Comparison of ENCODE assay signal across 8 mouse cellular contexts in genomic region chr7:29155196-29155837, GRCm38 (mm10). TPM values are rescaled to one million over a fixed set of nuclear protein-coding genes. Genes with fewer than 3 reads are reported as not detected.
DNase-seq lines count a peak whose midpoint lies in the region; ATAC-seq lines count a peak whose summit lies in the region.

No protein-coding gene starts in this region.

- H3K36me3 ChIP-seq in neural tube, embryonic 11.5 days (ENCODE audit: control insufficient read depth, insufficient read depth, low read length) = no peaks in the 10 kb centered on the region
- H3K36me3 ChIP-seq in embryonic facial prominence, embryonic 10.5 days (replicated peaks) = peaks cover 6% of the 10 kb centered on the region; the same call in 1 of the 2 replicates
- H3K36me3 ChIP-seq in midbrain, embryonic 11.5 days (ENCODE audit: control insufficient read depth, insufficient read depth, low read length) = no peaks in the 10 kb centered on the region

- H3K4me3 ChIP-seq in neural tube, embryonic 11.5 days (ENCODE audit: low read depth, low read length) = peak overlapping the region; percentile 79
- peak overlapping the region; percentile 74 for H3K4me3 ChIP-seq in embryonic facial prominence, embryonic 10.5 days
- H3K4me3 ChIP-seq in midbrain, embryonic 11.5 days (ENCODE audit: low read depth, low read length) = peak overlapping the region; percentile 77

- H3K4me2 ChIP-seq in neural tube, embryonic 11.5 days (ENCODE audit: low read depth) = peak overlapping the region; percentile 97
- H3K4me2 ChIP-seq in midbrain, embryonic 11.5 days = peak overlapping the region; percentile 95

- ATAC-seq in neural tube, embryonic 11.5 days (ENCODE audit: insufficient read depth, low FRiP score, low TSS enrichment) = peak; percentile 89
- ATAC-seq in granulocyte monocyte progenitor cell, adult 5-6 weeks (replicated peaks; ENCODE audit: poor library complexity, severe bottlenecking) = peak; percentile 72
- peak; percentile 91 for ATAC-seq in midbrain, embryonic 11.5 days (ENCODE audit: low FRiP score)

- peaks cover 7% of the 10 kb centered on the region; the same call in 1 of the 2 replicates for H3K27me3 ChIP-seq in neural tube, embryonic 11.5 days (ENCODE audit: control insufficient read depth, insufficient read depth, low read length)
- peaks cover 37% of the 10 kb centered on the region for H3K27me3 ChIP-seq in embryonic facial prominence, embryonic 10.5 days (replicated peaks; ENCODE audit: low read depth, poor library complexity, severe bottlenecking)
- no peaks in the 10 kb centered on the region; the same call in none of the 2 replicates for H3K27me3 ChIP-seq in midbrain, embryonic 11.5 days (ENCODE audit: control insufficient read depth, insufficient read depth, low read length)

- WGBS in neural tube, embryonic 11.5 days = 7% methylated on average over 35 of the region's 37 CpGs
- WGBS in embryonic facial prominence, embryonic 10.5 days = 7% methylated on average over 37 of the region's 37 CpGs
- 7% methylated on average over 37 of the region's 37 CpGs for WGBS in midbrain, embryonic 11.5 days

- H3K9ac ChIP-seq in neural tube, embryonic 11.5 days (ENCODE audit: low read length) = peak overlapping the region; percentile 83
- peak overlapping the region; percentile 74 for H3K9ac ChIP-seq in midbrain, embryonic 11.5 days (ENCODE audit: low read length)

- peak overlapping the region; percentile 87 for H3K27ac ChIP-seq in neural tube, embryonic 11.5 days (ENCODE audit: low read depth, low read length)
- peak overlapping the region; percentile 83 for H3K27ac ChIP-seq in embryonic facial prominence, embryonic 10.5 days (replicated peaks)
- peak overlapping the region; percentile 77 for H3K27ac ChIP-seq in midbrain, embryonic 11.5 days (ENCODE audit: low read depth, low read length)

- intact Hi-C loops in left cerebral cortex, postnatal 4 days (cut with DNase I) = no loop called here

- peak; percentile 90 for DNase-seq in neural tube, embryonic 11.5 days (ENCODE audit: low spot score)
- DNase-seq in neural tube, embryonic 10.5 days (ENCODE audit: extremely low spot score, low spot score) = no peak
- DNase-seq in embryonic facial prominence, embryonic 10.5 days (ENCODE audit: low spot score) = peak; percentile 91
- peak; percentile 87 for DNase-seq in kidney, adult 11 months
- DNase-seq in left cerebral cortex, postnatal 4 days = peak; percentile 90
- no peak for DNase-seq in midbrain, embryonic 11.5 days (ENCODE audit: low spot score, missing footprints)
- peak; percentile 71 for DNase-seq in spleen, adult 12 weeks (ENCODE audit: low spot score)

- H3K9me3 ChIP-seq in neural tube, embryonic 11.5 days (ENCODE audit: control insufficient read depth, low read length) = no peaks in the 10 kb centered on the region; the same call in 1 of the 2 replicates
- H3K9me3 ChIP-seq in embryonic facial prominence, embryonic 10.5 days = no peaks in the 10 kb centered on the region
- no peaks in the 10 kb centered on the region for H3K9me3 ChIP-seq in midbrain, embryonic 11.5 days (ENCODE audit: control insufficient read depth, low read length)

- H3K4me1 ChIP-seq in neural tube, embryonic 11.5 days (ENCODE audit: control insufficient read depth, insufficient read depth, low read length) = no peaks in the 10 kb centered on the region
- H3K4me1 ChIP-seq in embryonic facial prominence, embryonic 10.5 days = peaks cover 21% of the 10 kb centered on the region
- H3K4me1 ChIP-seq in midbrain, embryonic 11.5 days (ENCODE audit: control insufficient read depth, insufficient read depth, low read length) = peaks cover 9% of the 10 kb centered on the region

RNA-seq across cellular contexts. Expression of gene Fam98c, which starts 0.7 kb away (rescaled TPM):
- 17.2 and 19.1 TPM in 2 replicates for polyA plus RNA-seq in neural tube, embryonic 11.5 days (2014; fragmentation: Nextera tagmentation; extraction: Ambion mirVana)
- polyA plus RNA-seq in embryonic facial prominence, embryonic 10.5 days (2016; fragmentation: Nextera tagmentation; extraction: Ambion mirVana) = 10.8 and 12.3 TPM in 2 replicates
- 18.3 and 18.8 TPM in 2 replicates for total RNA-seq in granulocyte monocyte progenitor cell, adult 5-6 weeks (2014; fragmentation: Nextera tagmentation)
- 21.2 and 25.3 TPM in 2 replicates for total RNA-seq in granulocyte monocyte progenitor cell, adult 5-6 weeks (2017)
- 10 to 100 TPM; 12.3 to 14.4 TPM for total RNA-seq in left cerebral cortex, postnatal 4 days (2021)
- polyA plus RNA-seq in midbrain, embryonic 11.5 days (2014; fragmentation: Nextera tagmentation; extraction: Ambion mirVana) = 13.6 and 14.8 TPM in 2 replicates

RNA-seq across cellular contexts. Expression of gene Ggn, which starts 14.7 kb away (rescaled TPM):
- 0.34 and 0.46 TPM in 2 replicates for polyA plus RNA-seq in neural tube, embryonic 11.5 days (2014; fragmentation: Nextera tagmentation; extraction: Ambion mirVana)
- polyA plus RNA-seq in embryonic facial prominence, embryonic 10.5 days (2016; fragmentation: Nextera tagmentation; extraction: Ambion mirVana) = 0.48 and 0.55 TPM in 2 replicates
- 0.24 and 0.32 TPM in 2 replicates for total RNA-seq in granulocyte monocyte progenitor cell, adult 5-6 weeks (2014; fragmentation: Nextera tagmentation)
- total RNA-seq in granulocyte monocyte progenitor cell, adult 5-6 weeks (2017) = 0.26 and 3.0 TPM in 2 replicates
- total RNA-seq in left cerebral cortex, postnatal 4 days (2021) = 1 to 10 TPM in 1 of 2 experiments, under 1 TPM in 1; 0.58 to 1.1 TPM
- 0.60 and 0.63 TPM in 2 replicates for polyA plus RNA-seq in midbrain, embryonic 11.5 days (2014; fragmentation: Nextera tagmentation; extraction: Ambion mirVana)

RNA-seq across cellular contexts. Expression of gene Spred3, which starts 14.9 kb away (rescaled TPM):
- 5.6 and 6.5 TPM in 2 replicates for polyA plus RNA-seq in neural tube, embryonic 11.5 days (2014; fragmentation: Nextera tagmentation; extraction: Ambion mirVana)
- polyA plus RNA-seq in embryonic facial prominence, embryonic 10.5 days (2016; fragmentation: Nextera tagmentation; extraction: Ambion mirVana) = 3.3 and 4.1 TPM in 2 replicates
- 2.6 and 2.8 TPM in 2 replicates for total RNA-seq in granulocyte monocyte progenitor cell, adult 5-6 weeks (2014; fragmentation: Nextera tagmentation)
- 0.26 and 0.95 TPM in 2 replicates for total RNA-seq in granulocyte monocyte progenitor cell, adult 5-6 weeks (2017)
- 10 to 100 TPM; 29.4 to 32.3 TPM for total RNA-seq in left cerebral cortex, postnatal 4 days (2021)
- polyA plus RNA-seq in midbrain, embryonic 11.5 days (2014; fragmentation: Nextera tagmentation; extraction: Ambion mirVana) = 4.9 and 5.1 TPM in 2 replicates

RNA-seq across cellular contexts. Expression of gene Rasgrp4, which starts 20.7 kb away (rescaled TPM):
- 0.76 and 0.82 TPM in 2 replicates for polyA plus RNA-seq in neural tube, embryonic 11.5 days (2014; fragmentation: Nextera tagmentation; extraction: Ambion mirVana)
- 0.66 and 0.73 TPM in 2 replicates for polyA plus RNA-seq in embryonic facial prominence, embryonic 10.5 days (2016; fragmentation: Nextera tagmentation; extraction: Ambion mirVana)
- 0.51 and 6.3 TPM in 2 replicates for total RNA-seq in granulocyte monocyte progenitor cell, adult 5-6 weeks (2014; fragmentation: Nextera tagmentation)
- total RNA-seq in granulocyte monocyte progenitor cell, adult 5-6 weeks (2017) = 0.43 and 1.2 TPM in 2 replicates
- total RNA-seq in left cerebral cortex, postnatal 4 days (2021) = 1 to 10 TPM; 1.6 to 1.7 TPM
- 0.28 and 0.48 TPM in 2 replicates for polyA plus RNA-seq in midbrain, embryonic 11.5 days (2014; fragmentation: Nextera tagmentation; extraction: Ambion mirVana)

RNA-seq across cellular contexts. Expression of gene Psmd8, which starts 25.2 kb away (rescaled TPM):
- polyA plus RNA-seq in neural tube, embryonic 11.5 days (2014; fragmentation: Nextera tagmentation; extraction: Ambion mirVana) = 321 and 325 TPM in 2 replicates
- polyA plus RNA-seq in embryonic facial prominence, embryonic 10.5 days (2016; fragmentation: Nextera tagmentation; extraction: Ambion mirVana) = 303 and 307 TPM in 2 replicates
- total RNA-seq in granulocyte monocyte progenitor cell, adult 5-6 weeks (2014; fragmentation: Nextera tagmentation) = 119 and 172 TPM in 2 replicates
- 165 and 166 TPM in 2 replicates for total RNA-seq in granulocyte monocyte progenitor cell, adult 5-6 weeks (2017)
- 100 to 1,000 TPM; 162 to 164 TPM for total RNA-seq in left cerebral cortex, postnatal 4 days (2021)
- polyA plus RNA-seq in midbrain, embryonic 11.5 days (2014; fragmentation: Nextera tagmentation; extraction: Ambion mirVana) = 322 and 332 TPM in 2 replicates

Comparison
In these comparisons a context has a peak if more than half of its experiments do, and no peak if none do; other contexts are left out.
1. DNase-seq: peak in neural tube, embryonic 11.5 days (single experiment), embryonic facial prominence, embryonic 10.5 days (single experiment), kidney, adult 11 months (single experiment), left cerebral cortex, postnatal 4 days (single experiment) and spleen, adult 12 weeks (single experiment); none in neural tube, embryonic 10.5 days (single experiment) and midbrain, embryonic 11.5 days (single experiment).
2. Peak in every context shown above with its lines, with median percentiles within 50 percentile points of each other: ATAC-seq, H3K27ac ChIP-seq and H3K4me3 ChIP-seq.